Mouse (Mus musculus) kidney, postnatal 14 days (tissue): ENCODE measurements around the gene Pax1.

Source experiments
- DNase-seq: peaks from one replicate; pipeline ENCODE4 v3.0.0; 2022; ENCODE audit warnings: mixed read lengths

The Pax1 gene

GRCm38 (mm10) chr2:147372947-147373666, 11.4 kb downstream of the Pax1 start:
- no peak for DNase-seq

- DNase-seq = no peak
Measured at GRCm38 (mm10) chr2:147373667-147374007, 11.9 kb downstream of the Pax1 start.

GRCm38 (mm10) chr2:147374245-147374644, 12.5 kb downstream of the Pax1 start:
- no peak for DNase-seq

- DNase-seq = no peak
Measured at GRCm38 (mm10) chr2:147375019-147375715, 13.4 kb downstream of the Pax1 start.

GRCm38 (mm10) chr2:147378934-147379333, 17.2 kb downstream of the Pax1 start:
- peak; percentile 31 for DNase-seq

GRCm38 (mm10) chr2:147383373-147383772, 21.6 kb downstream of the Pax1 start:
- no peak for DNase-seq

- no peak for DNase-seq
Measured at GRCm38 (mm10) chr2:147386949-147387348, 25.2 kb downstream of the Pax1 start.

GRCm38 (mm10) chr2:147409323-147409722, 47.6 kb downstream of the Pax1 start:
- DNase-seq = no peak

GRCm38 (mm10) chr2:147415037-147415436, 53.3 kb downstream of the Pax1 start:
- DNase-seq = no peak

GRCm38 (mm10) chr2:147424582-147425255, 63.0 kb downstream of the Pax1 start:
- DNase-seq = no peak

GRCm38 (mm10) chr2:147429607-147430356, 68.1 kb downstream of the Pax1 start:
- no peak for DNase-seq

- DNase-seq = peak; percentile 4
Measured at GRCm38 (mm10) chr2:147433120-147433519, 71.4 kb downstream of the Pax1 start.
